Mouse (Mus musculus) intestine, embryonic 14.5 days (tissue): ENCODE data around the gene Pabpc4. TPM values are rescaled to one million over a fixed set of nuclear protein-coding genes. Genes with fewer than 3 reads are reported as not detected.
"Not testable (repeated sequence)": the region's sequence is repeated elsewhere in the genome, so short reads cannot be mapped to it uniquely, and the experiment has no call there.

Source experiments
- ATAC-seq: fragments of 200-750 bp; cut with Nextera tagmentation; replicated peaks from 2 replicates; pipeline ENCODE4 v1.8.0; 2017; ENCODE audit warnings: low read depth, moderate number of reproducible peaks, moderate TSS enrichment, moderate library complexity; ENCODE audit not compliant: low FRiP score, low TSS enrichment
- DNase-seq: peaks from one replicate; pipeline ENCODE4 v3.0.0-alpha.2; 2018; ENCODE audit warnings: low spot score
- H3K27ac ChIP-seq: fragments of 300-500 bp; sonication (generic); 2 replicates; pipeline ENCODE4 v1.5.1; 2014; ENCODE audit warnings: low read depth, mild to moderate bottlenecking, control low read depth
- H3K27me3 ChIP-seq: fragments of 300-500 bp; sonication (generic); replicated peaks from 2 replicates; pipeline ENCODE4 v1.6.1; 2014; ENCODE audit warnings: low read length, control low read depth; ENCODE audit not compliant: control insufficient read depth, insufficient read depth
- H3K36me3 ChIP-seq: fragments of 300-500 bp; sonication (generic); 2 replicates; pipeline ENCODE4 v1.6.1; 2014; ENCODE audit warnings: low read length, control low read depth; ENCODE audit not compliant: control insufficient read depth, insufficient read depth
- H3K4me1 ChIP-seq: fragments of 300-500 bp; sonication (generic); replicated peaks from 2 replicates; pipeline ENCODE4 v1.6.1; 2014; ENCODE audit warnings: low read length, control low read depth, mixed read lengths; ENCODE audit not compliant: control insufficient read depth, insufficient read depth
- H3K4me2 ChIP-seq: fragments of 300-500 bp; sonication (generic); 2 replicates; pipeline ENCODE4 v1.6.1; 2014; ENCODE audit warnings: low read length
- H3K4me3 ChIP-seq: fragments of 300-500 bp; sonication (generic); 2 replicates; pipeline ENCODE4 v1.5.1; 2014; ENCODE audit warnings: low read depth, low read length, control low read depth, mixed read lengths
- H3K9ac ChIP-seq: fragments of 300-500 bp; sonication (generic); 2 replicates; pipeline ENCODE4 v1.6.1; 2014; ENCODE audit warnings: mild to moderate bottlenecking, low read length
- H3K9me3 ChIP-seq: fragments of 300-500 bp; sonication (generic); 2 replicates; pipeline ENCODE4 v1.6.1; 2016; ENCODE audit warnings: low read length, control low read depth; ENCODE audit not compliant: control insufficient read depth
- WGBS: fragments of 180-500 bp; shearing (Covaris S2); extraction: QIAGEN DNeasy Blood & Tissue Kit; methylation state at CpG from one replicate; pipeline ENCODE4 v1.1.7; 2014; 5-methylcytosine and 5-hydroxymethylcytosine counted together
- polyA plus RNA-seq: library from polyadenylated mRNA; unstranded; fragments of >200 nt; fragmentation: Nextera tagmentation; extraction: Ambion mirVana; gene quantifications from 2 replicates; pipeline ENCODE4 v1.2.1, GENCODE M21; 2014

Gene Pabpc4
- polyA plus RNA-seq, 1 experiment from 2014 or later, result 72.2 TPM

DNA sequence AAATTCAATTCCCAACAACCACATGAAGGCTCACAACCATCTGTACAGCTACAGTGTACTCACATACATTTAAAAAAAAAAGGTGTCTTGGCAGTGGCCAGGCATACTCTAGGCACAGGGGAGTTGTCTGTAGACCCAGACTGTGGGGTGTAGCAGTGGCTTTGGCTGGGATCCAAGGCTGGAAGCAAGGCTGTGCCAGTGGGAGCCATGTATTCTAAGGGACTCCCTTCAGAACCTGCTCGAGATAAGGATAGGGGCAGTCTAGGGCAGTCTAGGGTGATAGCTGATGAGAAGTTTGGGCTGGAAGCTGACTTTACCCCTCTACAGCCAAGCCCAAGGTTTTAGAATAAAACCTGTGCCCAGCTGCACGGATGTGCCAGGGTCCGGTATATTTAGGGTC, 63.9 kb downstream of the Pabpc4 start:
- no peak for ATAC-seq
- DNase-seq, result no peak

DNA sequence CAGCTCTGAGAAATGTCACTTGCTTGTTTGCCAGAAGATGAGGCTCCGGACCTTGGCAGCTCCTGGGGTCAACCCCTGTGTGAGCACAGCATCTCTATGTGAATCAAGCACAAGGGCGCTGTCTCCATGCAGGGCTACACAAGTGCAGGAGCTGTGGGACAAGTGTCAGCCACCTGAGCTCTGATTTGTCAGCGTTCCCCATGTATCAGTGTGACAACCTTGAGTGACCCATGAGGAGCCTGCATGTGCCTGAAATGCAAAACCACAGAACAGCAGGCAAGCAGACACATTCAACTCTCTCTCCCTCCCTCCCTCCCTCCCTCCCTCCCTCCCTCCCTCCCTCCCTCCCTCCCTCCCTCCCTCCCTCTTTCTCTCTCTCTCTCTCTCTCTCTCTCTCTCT, 65.5 kb downstream of the Pabpc4 start:
- ATAC-seq, result no peak
- Histone ChIP-seq H3K4me1 (no peaks in the 10 kb centered on the region), H3K4me3 (no peak overlapping the region), H3K9ac (no peak overlapping the region), H3K27ac (no peak overlapping the region), H3K36me3 (no peaks in the 10 kb centered on the region), H3K4me2 (no peak overlapping the region), H3K9me3 (no peaks in the 10 kb centered on the region), H3K27me3 (peaks cover 8% of the 10 kb centered on the region)
- DNase-seq, result no peak
- 57% methylated on average over 3 of the region's 3 CpGs for WGBS

More for the DNA sequence above, 63.9 kb downstream of the Pabpc4 start:
- no peak overlapping the region for H3K4me3 ChIP-seq
- no peak overlapping the region for H3K4me2 ChIP-seq
- H3K9me3 ChIP-seq, result no peaks in the 10 kb centered on the region
- no peak overlapping the region for H3K9ac ChIP-seq
- peaks cover 15% of the 10 kb centered on the region for H3K27me3 ChIP-seq
- WGBS, result 77% methylated on average over 3 of the region's 3 CpGs
- H3K4me1 ChIP-seq, result no peaks in the 10 kb centered on the region
- no peaks in the 10 kb centered on the region for H3K36me3 ChIP-seq
- no peak overlapping the region for H3K27ac ChIP-seq

DNA sequence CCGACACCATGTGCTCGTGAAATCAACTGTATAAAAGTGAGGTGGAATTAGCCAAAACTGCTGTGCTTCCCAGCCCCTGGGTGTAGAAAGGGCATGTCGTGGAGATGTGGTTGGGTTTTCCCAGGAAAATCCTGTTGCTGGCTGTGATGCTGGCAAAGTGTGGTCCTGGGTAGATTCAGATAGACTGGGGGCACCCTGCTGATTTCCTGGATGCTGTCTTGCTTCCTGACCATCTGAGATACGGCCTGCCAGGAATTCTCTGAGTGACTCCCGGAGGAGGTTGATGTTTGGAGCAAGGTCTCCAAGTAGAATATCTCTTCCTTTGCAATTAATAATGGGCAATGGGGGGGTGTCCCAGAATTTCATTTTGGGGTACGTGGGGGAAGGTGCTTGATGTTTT, 66.8 kb downstream of the Pabpc4 start:
- 62% methylated on average over 6 of the region's 6 CpGs for WGBS

DNA sequence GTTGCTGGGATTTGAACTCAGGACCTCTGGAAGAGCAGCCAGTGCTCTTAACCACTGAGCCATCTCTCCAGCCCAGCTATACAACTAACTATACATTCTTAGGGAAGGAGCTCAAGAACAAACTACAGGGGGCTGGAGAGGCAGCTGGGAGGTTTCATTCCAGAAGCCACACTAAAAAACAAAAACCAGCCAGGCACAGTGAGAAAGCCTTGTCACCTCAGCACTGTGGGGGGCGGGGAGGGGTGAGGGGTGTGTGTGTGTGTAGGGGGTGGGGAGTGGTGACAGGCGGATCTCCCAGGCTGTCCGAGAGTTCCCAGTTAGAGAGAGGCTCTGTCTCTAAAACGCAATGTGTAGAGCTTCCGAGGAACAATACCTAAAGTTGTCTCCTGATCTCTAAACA, 69.2 kb downstream of the Pabpc4 start:
- 72% methylated on average over 5 of the region's 5 CpGs for WGBS
- no peak for ATAC-seq

More for the DNA sequence above, 66.8 kb downstream of the Pabpc4 start:
- no peaks in the 10 kb centered on the region for H3K27me3 ChIP-seq
- no peak overlapping the region for H3K4me2 ChIP-seq
- DNase-seq, result no peak
- H3K4me3 ChIP-seq, result no peak overlapping the region
- no peak overlapping the region for H3K9ac ChIP-seq
- no peaks in the 10 kb centered on the region for H3K4me1 ChIP-seq
- H3K36me3 ChIP-seq, result no peaks in the 10 kb centered on the region
- no peaks in the 10 kb centered on the region for H3K9me3 ChIP-seq
- no peak for ATAC-seq
- no peak overlapping the region for H3K27ac ChIP-seq

DNA sequence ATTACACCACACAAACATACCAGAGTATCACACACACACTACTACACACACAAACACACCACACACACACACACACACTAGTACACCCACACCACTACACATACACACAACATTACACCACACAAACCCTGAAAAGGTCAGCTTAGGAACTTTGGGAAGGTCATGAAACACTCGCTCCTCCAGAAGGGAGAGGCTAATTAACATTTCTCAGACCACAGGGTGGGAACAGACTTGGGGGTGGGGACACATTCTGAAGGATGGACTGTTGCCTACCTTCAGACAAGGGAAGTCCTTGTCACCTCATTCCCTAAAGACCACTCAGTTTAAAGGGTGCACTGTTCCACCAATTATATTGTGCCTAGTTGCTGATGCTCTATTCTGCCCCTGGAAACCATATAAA, 69.8 kb downstream of the Pabpc4 start:
- H3K27me3 ChIP-seq, H3K4me1 ChIP-seq, DNase-seq, H3K9ac ChIP-seq, H3K9me3 ChIP-seq, H3K4me2 ChIP-seq, H3K27ac ChIP-seq, ATAC-seq, H3K4me3 ChIP-seq, H3K36me3 ChIP-seq: not testable (repeated sequence)
- 94% methylated on average over 1 of the region's 1 CpGs for WGBS

More for the DNA sequence above, 69.2 kb downstream of the Pabpc4 start:
- Histone ChIP-seq H3K9me3 (no peaks in the 10 kb centered on the region), H3K27me3 (0 out of 2 replicates have a peak, but pooled peaks cover 4% of the 10 kb centered on the region), H3K27ac (no peak overlapping the region), H3K4me3 (no peak overlapping the region), H3K36me3 (no peaks in the 10 kb centered on the region), H3K9ac (no peak overlapping the region), H3K4me1 (no peaks in the 10 kb centered on the region), H3K4me2 (no peak overlapping the region)
- DNase-seq, result no peak

DNA sequence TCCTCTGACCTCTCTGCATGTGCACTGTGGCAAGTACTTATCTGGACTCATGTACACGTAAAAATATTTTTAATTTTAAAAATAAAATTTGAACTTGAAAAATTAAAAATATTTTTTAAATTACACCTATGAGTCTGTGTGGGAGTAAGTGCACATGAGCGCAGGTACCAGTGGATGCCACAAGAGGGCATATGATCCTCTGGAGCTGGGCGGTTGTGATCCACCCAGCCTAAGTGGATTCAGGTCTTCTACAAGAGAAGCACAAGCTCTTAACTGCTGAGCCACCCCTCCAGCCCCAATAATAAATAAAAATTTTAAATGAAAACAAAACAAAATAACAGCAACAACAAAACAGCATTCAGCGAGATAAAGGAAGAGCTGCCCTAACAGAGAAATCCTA, 71.0 kb downstream of the Pabpc4 start:
- H3K4me3 ChIP-seq, result no peak overlapping the region
- no peaks in the 10 kb centered on the region for H3K9me3 ChIP-seq
- H3K36me3 ChIP-seq, result no peaks in the 10 kb centered on the region
- H3K9ac ChIP-seq, result no peak overlapping the region
- H3K27me3 ChIP-seq, result 0 out of 2 replicates have a peak, but pooled peaks cover 4% of the 10 kb centered on the region
- no peak overlapping the region for H3K27ac ChIP-seq
- H3K4me2 ChIP-seq, result no peak overlapping the region
- WGBS, result 92% methylated on average over 4 of the region's 4 CpGs
- ATAC-seq (no peak), DNase-seq (no peak)
- no peaks in the 10 kb centered on the region for H3K4me1 ChIP-seq

DNA sequence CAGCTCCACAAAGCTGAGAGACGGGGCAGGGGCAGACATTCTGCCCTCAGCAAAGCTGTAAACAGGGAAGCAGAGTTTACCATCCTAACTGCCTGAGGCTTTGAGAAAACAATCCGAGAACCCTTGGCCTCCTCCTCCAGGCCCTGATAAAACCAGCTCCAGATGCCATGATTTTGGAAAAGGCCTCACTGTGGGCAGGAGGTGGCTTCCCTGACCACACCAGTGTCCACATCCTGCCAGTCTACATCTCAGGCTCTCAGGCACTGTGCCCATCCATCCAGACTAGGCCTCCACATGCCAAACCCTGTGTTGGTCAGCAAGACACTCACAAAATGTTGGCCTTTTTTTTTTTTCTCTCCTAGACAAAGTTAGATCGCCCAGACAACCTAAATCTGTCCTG, 72.0 kb downstream of the Pabpc4 start:
- no peak for ATAC-seq
- H3K4me3 ChIP-seq, result no peak overlapping the region
- H3K36me3 ChIP-seq, result no peaks in the 10 kb centered on the region
- H3K27ac ChIP-seq, result no peak overlapping the region
- H3K4me1 ChIP-seq, result no peaks in the 10 kb centered on the region
- 0 out of 2 replicates have a peak, but pooled peaks cover 4% of the 10 kb centered on the region for H3K27me3 ChIP-seq
- H3K4me2 ChIP-seq, result no peak overlapping the region
- H3K9ac ChIP-seq, result no peak overlapping the region
- H3K9me3 ChIP-seq, result no peaks in the 10 kb centered on the region
- no peak for DNase-seq
- WGBS, result 49% methylated on average over 3 of the region's 3 CpGs

DNA sequence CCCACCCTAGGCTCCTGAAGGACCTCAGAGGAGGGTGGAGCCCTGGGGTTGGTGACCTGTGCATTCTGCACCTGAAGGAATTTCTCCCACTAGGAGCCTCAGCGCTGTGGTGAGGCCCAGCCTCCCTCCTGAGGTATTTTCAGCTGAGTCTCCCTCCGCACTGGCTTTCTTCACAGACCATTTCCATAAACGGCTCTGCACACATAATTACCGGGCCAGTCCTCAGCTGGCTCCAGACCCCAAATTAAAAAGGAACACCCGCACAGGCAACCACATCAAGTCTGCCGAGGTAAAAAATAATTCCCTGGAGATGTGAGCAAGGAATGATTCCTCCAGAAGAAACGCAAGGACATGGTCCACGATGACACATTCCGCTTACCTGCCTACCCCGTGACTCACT, 73.1 kb downstream of the Pabpc4 start:
- not testable (repeated sequence) for DNase-seq, H3K27ac ChIP-seq, H3K9ac ChIP-seq, H3K36me3 ChIP-seq, H3K27me3 ChIP-seq, H3K4me2 ChIP-seq, H3K4me1 ChIP-seq, H3K9me3 ChIP-seq, H3K4me3 ChIP-seq, ATAC-seq
- WGBS, result 68% methylated on average over 10 of the region's 10 CpGs

DNA sequence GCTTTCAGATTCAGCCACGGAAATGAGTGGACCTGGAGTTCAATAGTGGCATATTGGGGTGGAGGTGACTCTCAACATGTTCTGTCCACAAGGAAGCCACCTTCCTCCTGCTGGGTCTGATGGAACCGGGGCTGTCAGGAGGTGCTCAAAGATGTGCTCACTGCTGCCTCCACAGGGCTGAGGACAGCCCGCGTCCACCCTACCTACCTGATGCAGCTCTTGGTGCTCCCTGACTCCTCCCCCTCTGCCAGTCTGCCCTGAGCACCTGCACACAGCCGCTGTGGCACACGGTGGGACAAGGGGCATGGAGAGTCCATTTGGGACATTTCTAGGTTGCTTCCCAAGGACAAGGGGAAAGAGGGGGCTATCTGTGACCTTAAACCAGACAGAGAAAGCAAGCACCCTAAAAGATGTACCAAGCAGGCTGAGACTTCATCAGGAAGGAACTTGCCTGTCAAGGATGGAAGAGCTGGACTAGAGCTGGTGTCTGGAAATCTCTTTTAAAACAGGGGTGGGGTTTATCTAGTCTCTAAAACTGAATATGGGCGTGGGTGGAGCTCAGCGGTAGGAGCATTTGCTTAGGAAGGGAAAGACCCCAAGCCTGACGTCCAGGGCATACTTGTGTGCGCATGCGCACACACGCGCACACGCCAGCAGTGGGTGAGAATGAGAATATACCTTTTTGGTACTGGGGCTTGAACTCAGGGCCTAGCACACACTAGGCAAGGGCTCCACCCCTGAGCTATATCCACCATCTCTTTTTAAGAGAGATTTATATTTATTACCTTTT, 73.8 kb downstream of the Pabpc4 start:
- no peaks in the 10 kb centered on the region for H3K36me3 ChIP-seq
- peaks cover 12% of the 10 kb centered on the region for H3K27me3 ChIP-seq
- H3K9ac ChIP-seq, result no peak overlapping the region
- DNase-seq (no peak), ATAC-seq (no peak)
- no peaks in the 10 kb centered on the region for H3K9me3 ChIP-seq
- no peaks in the 10 kb centered on the region for H3K4me1 ChIP-seq
- no peak overlapping the region for H3K27ac ChIP-seq
- H3K4me2 ChIP-seq, result no peak overlapping the region
- H3K4me3 ChIP-seq, result no peak overlapping the region
- 65% methylated on average over 14 of the region's 14 CpGs for WGBS
